9 mouse cellular contexts compared by ENCODE assay signal in the genomic region with DNA sequence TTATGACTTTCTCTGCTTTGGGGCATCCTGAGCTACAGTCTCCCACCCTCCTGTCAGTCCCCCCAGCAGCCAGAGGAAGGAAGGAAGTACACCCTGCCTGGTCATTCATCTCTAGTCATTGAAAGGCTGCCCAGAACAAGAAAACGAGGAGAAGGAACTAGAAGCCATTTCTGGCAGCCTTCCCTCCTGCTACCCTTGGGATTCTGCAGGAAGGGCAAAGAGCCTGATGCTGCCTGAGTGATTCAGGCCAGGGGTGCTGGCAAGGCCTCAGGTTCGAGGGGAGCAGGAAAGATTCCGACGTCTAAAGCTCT.
DNase-seq lines count a peak whose midpoint lies in the region; ATAC-seq and TF ChIP-seq lines count a peak whose summit lies in the region.
"Had no signal": no experiment of that assay in that cellular context is flagged by ENCODE, and none has a peak within 500 bp of the region (broad histone marks: within the 10 kb centered on the region; RNA-seq: fewer than 3 reads in every experiment).

No protein-coding gene starts in this region.

- no peaks in the 10 kb centered on the region for H3K9me3 ChIP-seq in heart, embryonic 13.5 days
- no peaks in the 10 kb centered on the region for H3K9me3 ChIP-seq in neural tube, embryonic 14.5 days (ENCODE audit: control insufficient read depth, low read length)

- WGBS in heart, embryonic 13.5 days, result 31% methylated on average over 4 of the region's 4 CpGs
- 57% methylated on average over 4 of the region's 4 CpGs for WGBS in neural tube, embryonic 14.5 days
- WGBS in thymus, adult 2 months, result 59% methylated on average over 4 of the region's 4 CpGs

- 0 out of 2 replicates have a peak overlapping the region, but pooled peaks have one; percentile 33 for H3K27ac ChIP-seq in heart, embryonic 13.5 days (replicated peaks)
- H3K27ac ChIP-seq in neural tube, embryonic 14.5 days (ENCODE audit: low read depth, low read length), result peak overlapping the region; percentile 30; the same call in 1 of the 2 replicates
- no peak overlapping the region for H3K27ac ChIP-seq in thymus, adult 2 months (ENCODE audit: control insufficient read depth, insufficient read depth, low read length)
- H3K27ac ChIP-seq: liver, embryonic 14.5 days had no signal

- TF ChIP-seq POLR2A in thymus, adult 2 months (IDR thresholded peaks at IDR 0.05; ENCODE audit: control insufficient read depth, extremely low read depth, insufficient read depth, low read length, poor library complexity), result no peak

- H3K36me3 ChIP-seq in heart, embryonic 13.5 days, result no peaks in the 10 kb centered on the region
- H3K36me3 ChIP-seq in neural tube, embryonic 14.5 days (ENCODE audit: control insufficient read depth, insufficient read depth, low read length), result no peaks in the 10 kb centered on the region
- no peaks in the 10 kb centered on the region for H3K36me3 ChIP-seq in thymus, adult 2 months (ENCODE audit: control insufficient read depth, insufficient read depth, low read length)

- H3K27me3 ChIP-seq in heart, embryonic 13.5 days (replicated peaks), result no peaks in the 10 kb centered on the region
- H3K27me3 ChIP-seq in neural tube, embryonic 14.5 days (ENCODE audit: control insufficient read depth, insufficient read depth, low read length), result no peaks in the 10 kb centered on the region
- no peaks in the 10 kb centered on the region for H3K27me3 ChIP-seq in thymus, adult 2 months (ENCODE audit: control insufficient read depth, insufficient read depth, low read length)

- no peak for TF ChIP-seq CTCF in thymus, adult 2 months (IDR thresholded peaks at IDR 0.05; ENCODE audit: borderline replicate concordance, control insufficient read depth, extremely low read depth, insufficient read depth, low read length, poor library complexity)

- H3K4me1 ChIP-seq in heart, embryonic 13.5 days, result peaks cover 30% of the 10 kb centered on the region
- no peaks in the 10 kb centered on the region; the same call in 1 of the 2 replicates for H3K4me1 ChIP-seq in neural tube, embryonic 14.5 days (ENCODE audit: control insufficient read depth, insufficient read depth, low read length)
- no peaks in the 10 kb centered on the region for H3K4me1 ChIP-seq in thymus, adult 2 months (replicated peaks; ENCODE audit: control insufficient read depth, insufficient read depth, low read length)

- H3K9ac ChIP-seq in heart, embryonic 13.5 days, result 0 out of 2 replicates have a peak overlapping the region, but pooled peaks have one; percentile 1
- H3K9ac ChIP-seq in neural tube, embryonic 14.5 days (replicated peaks; ENCODE audit: low read depth, low read length), result no peak overlapping the region
- H3K9ac ChIP-seq: liver, embryonic 14.5 days had no signal

- H3K4me2 ChIP-seq in heart, embryonic 13.5 days, result no peak overlapping the region
- no peak overlapping the region for H3K4me2 ChIP-seq in neural tube, embryonic 14.5 days (ENCODE audit: low read depth, low read length)

- ATAC-seq in heart, embryonic 13.5 days (ENCODE audit: extremely low read depth, insufficient number of reproducible peaks, low FRiP score, low TSS enrichment), result no peak
- ATAC-seq in neural tube, embryonic 14.5 days (ENCODE audit: low read depth), result no peak

- DNase-seq in adrenal gland, adult (ENCODE audit: inconsistent age in 2 of 2, low spot score in 1 of 2), result peak; percentile 37 to 78
- DNase-seq in adrenal gland, postnatal 4 days (ENCODE audit: low spot score in 2 of 2), result no peak
- DNase-seq in adrenal gland, postnatal 25 days, result peak; percentile 58
- peak; percentile 74 for DNase-seq in kidney, postnatal 14 days
- no peak for DNase-seq in thymus, adult 2 months
- DNase-seq in gastrocnemius, adult 8-10 months (ENCODE audit: low spot score in 2 of 2), result no peak

- no peak overlapping the region for H3K4me3 ChIP-seq in heart, embryonic 13.5 days
- no peak overlapping the region for H3K4me3 ChIP-seq in neural tube, embryonic 14.5 days (ENCODE audit: low read depth, low read length)
- H3K4me3 ChIP-seq in thymus, adult 2 months (ENCODE audit: control insufficient read depth, insufficient read depth, low read length), result no peak overlapping the region

Comparison
In these comparisons a context has a peak if more than half of its experiments do, and no peak if none do; other contexts are left out.
1. DNase-seq: peak in adrenal gland, adult (2 of 2), adrenal gland, postnatal 25 days (single experiment) and kidney, postnatal 14 days (single experiment); none in adrenal gland, postnatal 4 days (0 of 2), thymus, adult 2 months (single experiment) and gastrocnemius, adult 8-10 months (0 of 2).